Mouse (Mus musculus) CH12.LX (cell line): ENCODE data around the gene Daxx. TPM values are rescaled to one million over a fixed set of nuclear protein-coding genes. Genes with fewer than 3 reads are reported as not detected.

Experiments
- DNase-seq: peaks from one replicate; pipeline ENCODE4 v3.0.0-alpha.2; 2013; ENCODE audit errors: extremely low read depth
- H3K27ac ChIP-seq: 2 replicates; pipeline ENCODE4 v1.5.1; 2012; ENCODE audit warnings: low read depth, mild to moderate bottlenecking, control low read depth, moderate library complexity; ENCODE audit not compliant: insufficient read depth
- H3K27me3 ChIP-seq: replicated peaks from 2 replicates; pipeline ENCODE3; 2012; ENCODE audit warnings: inconsistent platforms
- H3K36me3 ChIP-seq, 2 experiments: replicated peaks in 1 of 2; 2 replicates each; pipeline versions ENCODE3 to v1.6.1; 2012; ENCODE audit warnings: inconsistent platforms in 1 of 2, low read length in 1 of 2, mild to moderate bottlenecking in 1 of 2, mixed read lengths in 1 of 2, moderate library complexity in 1 of 2; ENCODE audit not compliant: control insufficient read depth in 1 of 2, insufficient read depth in 1 of 2
- H3K4me1 ChIP-seq, 2 experiments: 2 replicates each; pipeline ENCODE4 v1.6.1; 2012; ENCODE audit warnings: inconsistent platforms in 1 of 2, moderate library complexity in 1 of 2; ENCODE audit not compliant: insufficient read depth in 2 of 2, control insufficient read depth in 1 of 2
- H3K4me2 ChIP-seq: 2 replicates; pipeline ENCODE4 v1.6.1; 2012; ENCODE audit warnings: low read depth, mild to moderate bottlenecking, control low read depth; ENCODE audit not compliant: poor library complexity, insufficient read depth, severe bottlenecking
- H3K4me3 ChIP-seq, 3 experiments: fragments of 150-350 bp in 1 of 3; sonication (generic) in 1 of 3; replicated peaks in 1 of 3; 2 replicates each; pipeline versions ENCODE3 to v1.5.1; 2011 to 2012; ENCODE audit warnings: low read depth in 2 of 3, low read length in 2 of 3, mild to moderate bottlenecking in 2 of 3, moderate library complexity in 2 of 3, control low read depth in 1 of 3, improper control_type of control experiment in 1 of 3, inconsistent platforms in 1 of 3, mixed read lengths in 1 of 3; ENCODE audit not compliant: poor library complexity in 1 of 3
- H3K79me2 ChIP-seq: replicated peaks from 2 replicates; pipeline ENCODE4 v1.6.1; 2012; ENCODE audit warnings: mild to moderate bottlenecking, moderate library complexity; ENCODE audit not compliant: control insufficient read depth, poor library complexity, insufficient read depth, severe bottlenecking; ENCODE audit errors: extremely low read depth
- H3K9ac ChIP-seq: 2 replicates; pipeline ENCODE4 v1.6.1; 2012; ENCODE audit warnings: low read depth, mild to moderate bottlenecking, control low read depth, moderate library complexity; ENCODE audit not compliant: insufficient read depth
- H3K9me3 ChIP-seq: replicated peaks from 2 replicates; pipeline ENCODE3; 2012; ENCODE audit warnings: low read length, inconsistent platforms, mixed read lengths
- BHLHE40 ChIP-seq: IDR thresholded peaks from 2 replicates; pipeline ENCODE4 v1.6.1; 2011; ENCODE audit warnings: mild to moderate bottlenecking, low read depth, low read length, improper control_type of control experiment
- CHD1 ChIP-seq: IDR thresholded peaks from 2 replicates; pipeline ENCODE4 v1.6.1; 2012; ENCODE audit warnings: low read depth, low read length, improper control_type of control experiment, inconsistent platforms
- CHD2 ChIP-seq: IDR thresholded peaks from 2 replicates; pipeline ENCODE4 v1.6.1; 2011; ENCODE audit warnings: low read length, improper control_type of control experiment
- CTCF ChIP-seq, 2 experiments: IDR thresholded peaks in 1 of 2; conservative IDR thresholded peaks in 1 of 2; 2 replicates each; pipeline ENCODE4 v1.5.1; 2011 to 2012; ENCODE audit warnings: low read depth in 2 of 2, low read length in 2 of 2, improper control_type of control experiment in 1 of 2, inconsistent platforms in 1 of 2, mild to moderate bottlenecking in 1 of 2, moderate library complexity in 1 of 2
- E2F4 ChIP-seq: IDR thresholded peaks from 2 replicates; pipeline ENCODE4 v1.6.1; 2011; ENCODE audit warnings: low read depth, low read length, improper control_type of control experiment; ENCODE audit not compliant: insufficient replicate concordance
- ELF1 ChIP-seq: IDR thresholded peaks from 2 replicates; pipeline ENCODE4 v1.6.1; 2014; ENCODE audit warnings: low read depth, mild to moderate bottlenecking, inconsistent platforms, low read length, improper control_type of control experiment
- ETS1 ChIP-seq: conservative IDR thresholded peaks from 2 replicates; pipeline ENCODE4 v1.6.1; 2012; ENCODE audit warnings: low read depth, mild to moderate bottlenecking, inconsistent platforms, low read length, improper control_type of control experiment, moderate library complexity
- GABPA ChIP-seq: IDR thresholded peaks from 2 replicates; pipeline ENCODE4 v1.6.1; 2012; ENCODE audit warnings: low read depth, low read length, improper control_type of control experiment, inconsistent platforms; ENCODE audit not compliant: insufficient replicate concordance
- HCFC1 ChIP-seq: IDR thresholded peaks from 2 replicates; pipeline ENCODE4 v1.6.1; 2012; ENCODE audit warnings: low read depth, mild to moderate bottlenecking, inconsistent platforms, low read length, improper control_type of control experiment
- IRF4 ChIP-seq: IDR thresholded peaks from 2 replicates; pipeline ENCODE4 v1.6.1; 2014; ENCODE audit warnings: low read depth, mild to moderate bottlenecking, inconsistent platforms, low read length, improper control_type of control experiment
- KAT2A ChIP-seq: IDR thresholded peaks from 2 replicates; pipeline ENCODE4 v1.6.1; 2012; ENCODE audit warnings: low read length, improper control_type of control experiment, inconsistent platforms; ENCODE audit not compliant: insufficient replicate concordance
- MAFK ChIP-seq: IDR thresholded peaks from 2 replicates; pipeline ENCODE4 v1.6.1; 2011; ENCODE audit warnings: low read length, improper control_type of control experiment; ENCODE audit not compliant: insufficient replicate concordance
- MAX ChIP-seq: IDR thresholded peaks from 2 replicates; pipeline ENCODE4 v1.6.1; 2011; ENCODE audit warnings: low read length, improper control_type of control experiment
- MEF2A ChIP-seq: IDR thresholded peaks from 2 replicates; pipeline ENCODE4 v1.6.1; 2014; ENCODE audit warnings: low read depth, mild to moderate bottlenecking, inconsistent platforms, low read length, improper control_type of control experiment, borderline replicate concordance
- MXI1 ChIP-seq: IDR thresholded peaks from 2 replicates; pipeline ENCODE4 v1.6.1; 2011; ENCODE audit warnings: mild to moderate bottlenecking, low read depth, low read length, improper control_type of control experiment
- MYC ChIP-seq: IDR thresholded peaks from 2 replicates; pipeline ENCODE4 v1.6.1; 2011; ENCODE audit warnings: low read depth, mild to moderate bottlenecking, improper control_type of control experiment, low read length
- NRF1 ChIP-seq: IDR thresholded peaks from 2 replicates; pipeline ENCODE4 v1.6.1; 2014; ENCODE audit warnings: low read depth, mild to moderate bottlenecking, inconsistent platforms, low read length, improper control_type of control experiment, moderate library complexity
- PAX5 ChIP-seq: IDR thresholded peaks from 2 replicates; pipeline ENCODE4 v1.6.1; 2012; ENCODE audit warnings: low read length, inconsistent platforms, mixed read lengths
- POLR2A ChIP-seq: IDR thresholded peaks from 2 replicates; pipeline ENCODE4 v1.6.1; 2011; ENCODE audit warnings: low read depth, mild to moderate bottlenecking, improper control_type of control experiment, low read length
- POLR2AphosphoS2 ChIP-seq: IDR thresholded peaks from 2 replicates; pipeline ENCODE4 v1.6.1; 2011; ENCODE audit warnings: low read depth, low read length, improper control_type of control experiment
- RAD21 ChIP-seq: IDR thresholded peaks from 2 replicates; pipeline ENCODE4 v1.6.1; 2011; ENCODE audit warnings: low read depth, mild to moderate bottlenecking, low read length, improper control_type of control experiment, moderate library complexity
- SMC3 ChIP-seq: IDR thresholded peaks from 2 replicates; pipeline ENCODE4 v1.6.1; 2011; ENCODE audit warnings: low read depth, low read length, improper control_type of control experiment
- TBP ChIP-seq: conservative IDR thresholded peaks from 2 replicates; pipeline ENCODE4 v1.6.1; 2011; ENCODE audit warnings: low read depth, low read length, improper control_type of control experiment
- TCF12 ChIP-seq: IDR thresholded peaks from 2 replicates; pipeline ENCODE4 v1.6.1; 2014; ENCODE audit warnings: low read depth, mild to moderate bottlenecking, inconsistent platforms, low read length, improper control_type of control experiment
- USF1 ChIP-seq: IDR thresholded peaks from 2 replicates; pipeline ENCODE4 v1.6.1; 2014; ENCODE audit warnings: low read depth, mild to moderate bottlenecking, inconsistent platforms, low read length, improper control_type of control experiment
- USF2 ChIP-seq: conservative IDR thresholded peaks from 2 replicates; pipeline ENCODE4 v1.6.1; 2011; ENCODE audit warnings: low read depth, low read length, improper control_type of control experiment
- ZC3H11A ChIP-seq: IDR thresholded peaks from 2 replicates; pipeline ENCODE4 v1.6.1; 2012; ENCODE audit warnings: low read depth, mild to moderate bottlenecking, inconsistent platforms, low read length, improper control_type of control experiment
- ZKSCAN1 ChIP-seq: IDR thresholded peaks from 2 replicates; pipeline ENCODE4 v1.6.1; 2012; ENCODE audit warnings: low read depth, inconsistent platforms, low read length, improper control_type of control experiment, borderline replicate concordance
- ZMIZ1 ChIP-seq: IDR thresholded peaks from 2 replicates; pipeline ENCODE4 v1.6.1; 2012; ENCODE audit warnings: low read depth, mild to moderate bottlenecking, inconsistent platforms, low read length, improper control_type of control experiment
- ZNF384 ChIP-seq: IDR thresholded peaks from 2 replicates; pipeline ENCODE4 v1.6.1; 2012; ENCODE audit warnings: low read depth, low read length, improper control_type of control experiment, inconsistent platforms
- dilution Hi-C: fragments of 300-500 bp; cut with MboI; formaldehyde crosslinking; loops from 2 replicates; pipeline ENCODE4 v1.14.3; 2020; ENCODE audit warnings: low sequenced_read_pairs; ENCODE audit not compliant: extremely low pct_unique_long_range_greater_than_20kb, extremely low pct_ligation_motif_present
- in situ Hi-C: fragments of 300-500 bp; cut with MboI; formaldehyde crosslinking; loops from 3 replicates; pipeline ENCODE4 v1.14.3; 2019; ENCODE audit warnings: low sequenced_read_pairs, low pct_ligation_motif_present, low pct_unique_long_range_greater_than_20kb, mixed read lengths
- polyA plus RNA-seq: library from polyadenylated mRNA; unstranded; fragments of >175 nt; gene quantifications from 2 replicates; pipeline ENCODE4 v1.2.1, GENCODE M21; 2012; ENCODE audit warnings: low read depth; ENCODE audit not compliant: insufficient read length
- total RNA-seq, 2 experiments: library from RNA; depleted of rRNA; stranded (reverse); fragments of 300-350 nt in 1 of 2; fragments of >200 nt in 1 of 2; gene quantifications; 2 replicates each; pipeline ENCODE4 v1.2.3; 2012 to 2014

The Daxx gene
- total and polyA plus RNA-seq, 3 experiments = 32.3 to 53.0 (median 33.8) TPM

DNA sequence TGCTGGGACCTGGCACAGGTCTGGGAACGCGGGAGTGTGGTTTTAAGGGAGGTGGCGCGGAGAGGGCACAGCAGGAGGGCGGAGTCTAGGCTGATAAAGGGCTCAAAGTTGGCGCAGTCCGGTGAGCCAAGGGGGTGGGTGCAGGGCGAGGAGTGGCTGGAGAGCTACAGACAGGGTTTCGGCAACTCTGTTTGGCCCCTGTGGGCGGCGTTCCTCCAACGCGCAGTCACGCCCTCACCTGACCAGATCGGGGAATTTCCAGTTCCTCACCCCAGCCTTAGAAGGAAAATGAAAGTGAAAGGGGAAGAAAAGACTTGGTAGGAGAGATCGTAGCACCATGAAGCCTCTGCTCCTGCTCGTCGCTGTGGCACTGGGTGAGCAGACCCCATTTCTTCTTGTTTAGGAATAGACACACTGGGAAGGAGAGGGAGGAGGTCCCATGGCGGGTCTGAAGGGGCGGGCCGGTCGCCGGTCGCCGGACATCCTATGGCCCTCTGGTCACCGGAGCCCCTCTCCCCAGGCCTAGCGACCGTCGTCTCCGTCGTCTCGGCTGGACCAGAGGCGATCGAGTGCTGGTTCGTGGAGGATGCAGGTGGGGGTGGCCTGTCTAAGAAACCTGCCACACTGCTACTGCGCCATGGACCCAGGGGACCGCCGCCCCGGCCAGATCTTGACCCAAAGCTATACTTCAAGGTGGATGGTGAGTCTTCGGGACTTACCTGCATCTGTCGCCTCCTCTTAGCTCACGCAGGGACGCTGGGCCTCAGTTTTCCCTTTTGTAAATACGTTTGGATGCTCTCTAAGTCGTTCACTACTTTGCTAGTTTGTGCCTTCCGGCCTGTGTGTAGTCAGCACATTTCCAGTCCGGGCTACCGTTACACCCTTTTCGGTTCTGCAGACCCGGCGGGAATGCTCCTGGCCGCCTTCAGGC lies 10.4 kb downstream of the Daxx start (continued):
- TF ChIP-seq ETS1 = peak; percentile 98
- peak; percentile 55 for TF ChIP-seq USF1
- TF ChIP-seq HCFC1 = peak; percentile 53; the same call in 1 of the 2 replicates
- peak; percentile 32 for TF ChIP-seq USF2
- TF ChIP-seq PAX5 = no peak
- TF ChIP-seq ZMIZ1 = 0 out of 2 replicates have a peak, but pooled peaks have one; percentile 46
- TF ChIP-seq ZNF384 = no peak
- TF ChIP-seq BHLHE40 = peak; percentile 98
- no peak for TF ChIP-seq RAD21
- TF ChIP-seq SMC3 = 0 out of 2 replicates have a peak, but pooled peaks have one; percentile 6
- peak; percentile 58 for TF ChIP-seq NRF1
- no peak for TF ChIP-seq KAT2A
- peak; percentile 73 for TF ChIP-seq POLR2A

DNA sequence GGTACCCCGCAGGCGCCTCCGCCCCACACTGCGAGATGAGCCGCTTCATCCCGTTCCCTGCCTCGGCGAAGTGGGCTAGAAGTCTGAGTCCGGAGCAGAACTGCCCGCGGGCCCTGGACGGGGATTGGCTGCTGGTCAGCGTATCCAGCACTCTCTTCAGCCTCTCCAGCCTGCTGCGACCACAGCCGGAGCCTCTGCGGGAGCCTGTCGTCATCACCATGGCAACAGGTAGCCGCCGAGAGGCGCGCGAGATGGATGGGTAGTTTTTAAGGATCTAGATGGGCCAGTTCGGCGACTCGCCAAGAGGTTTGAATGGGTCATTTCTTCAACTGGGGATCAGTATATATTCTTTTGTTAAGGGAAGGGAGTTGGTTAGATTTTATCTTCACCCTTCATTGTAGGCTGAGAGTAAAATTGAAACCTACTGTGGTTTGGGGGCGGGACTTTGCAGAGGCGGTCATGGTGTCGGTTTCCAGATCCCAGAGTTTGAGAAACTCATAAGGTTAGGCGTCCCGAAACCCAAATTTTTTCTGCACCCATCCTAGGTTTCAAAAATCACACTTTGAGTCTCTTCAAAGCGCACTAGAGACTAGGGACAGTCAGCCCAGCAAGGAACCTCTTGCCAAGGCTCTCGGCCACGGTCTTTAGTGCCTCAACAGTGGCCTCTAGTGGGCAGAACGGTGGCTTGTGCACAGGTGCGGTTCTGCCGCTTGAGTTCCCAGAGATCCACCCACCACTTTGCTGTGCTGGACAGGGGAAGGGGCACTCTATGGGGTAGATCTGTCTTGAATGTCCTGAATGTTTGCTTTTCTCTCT lies 11.3 kb downstream of the Daxx start:
- Histone ChIP-seq H3K9me3 (peaks cover 10% of the 10 kb centered on the region), H3K4me3 (peak overlapping the region; percentile 71 to 99 (median 83)), H3K27me3 (no peaks in the 10 kb centered on the region), H3K27ac (peak overlapping the region; percentile 93), H3K4me1 (peaks cover 27 to 38% of the 10 kb centered on the region in 2 experiments), H3K9ac (peak overlapping the region; percentile 81), H3K79me2 (peaks cover 22% of the 10 kb centered on the region), H3K36me3 (peaks cover 42 to 61% of the 10 kb centered on the region in 2 experiments), H3K4me2 (peak overlapping the region; percentile 85)
- in situ Hi-C loops = no loop called here
- DNase-seq = peak; percentile 85
- dilution Hi-C loops = no loop called here
- no peak for TF ChIP-seq MAFK
- TF ChIP-seq TBP = no peak
- no peak for TF ChIP-seq GABPA
- TF ChIP-seq MXI1 = peak; percentile 63; the same call in 1 of the 2 replicates
- no peak for TF ChIP-seq ZC3H11A
- TF ChIP-seq ETS1 = peak; percentile 19; the same call in 1 of the 2 replicates
- 0 out of 2 replicates have a peak, but pooled peaks have one; percentile 22 for TF ChIP-seq ELF1
- peak; percentile 48; the same call in 1 of the 2 replicates for TF ChIP-seq SMC3
- TF ChIP-seq CHD1 = 0 out of 2 replicates have a peak, but pooled peaks have one; percentile 73
- no peak; the same call in 1 of the 2 replicates for TF ChIP-seq POLR2A
- no peak for TF ChIP-seq POLR2AphosphoS2
- TF ChIP-seq ZKSCAN1 = no peak
- TF ChIP-seq ZMIZ1 = no peak; the same call in 1 of the 2 replicates
- TF ChIP-seq TCF12 = 0 out of 2 replicates have a peak, but pooled peaks have one; percentile 23
- TF ChIP-seq IRF4 = peak; percentile 78
- peak; percentile 43; the same call in 1 of the 2 replicates for TF ChIP-seq BHLHE40
- no peak for TF ChIP-seq CHD2
- no peak for TF ChIP-seq USF2
- no peak for TF ChIP-seq PAX5
- TF ChIP-seq KAT2A = no peak
- peak; percentile 39 for TF ChIP-seq RAD21
- no peak for TF ChIP-seq E2F4
- TF ChIP-seq MAX = peak; percentile 30; the same call in 1 of the 2 replicates
- peak; percentile 37; the same call in 1 of the 2 replicates for TF ChIP-seq MEF2A
- TF ChIP-seq HCFC1 = no peak
- peak; percentile 60 to 86 for TF ChIP-seq CTCF (conservative IDR thresholded peaks at IDR 0.05 in 1 of 2, IDR thresholded peaks at IDR 0.05 in 1 of 2; ENCODE audit: low read depth in 2 of 2, low read length in 2 of 2)
- 0 out of 2 replicates have a peak, but pooled peaks have one; percentile 45 for TF ChIP-seq MYC
